Mouse (Mus musculus): ENCODE results near the gene Srgap3. TPM values are rescaled to one million over a fixed set of nuclear protein-coding genes. Genes with fewer than 3 reads are reported as not detected.

Gene Srgap3
- total and polyA plus RNA-seq, 2 experiments from 2014 or later, result 0.33 TPM; not detected in 1

- H3K36me3 ChIP-seq (replicated peaks; ENCODE audit: control insufficient read depth, insufficient read depth, low read length), result no peaks in the 10 kb centered on the region
- TF ChIP-seq CTCF (IDR thresholded peaks at IDR 0.05; ENCODE audit: low read depth), result no peak
- TF ChIP-seq EP300 (IDR thresholded peaks at IDR 0.05; ENCODE audit: low read depth), result no peak
- H3K9ac ChIP-seq (replicated peaks; ENCODE audit: low read depth, low read length), result no peak overlapping the region
- no peak overlapping the region for H3K4me3 ChIP-seq (ENCODE audit: low read depth, low read length)
- no peak for DNase-seq (ENCODE audit: low spot score)
- H3K27me3 ChIP-seq (ENCODE audit: control insufficient read depth, insufficient read depth, low read length), result no peaks in the 10 kb centered on the region
- no peaks in the 10 kb centered on the region for H3K4me1 ChIP-seq (ENCODE audit: control insufficient read depth, insufficient read depth)
- H3K9me3 ChIP-seq (replicated peaks; ENCODE audit: control insufficient read depth, low read length), result no peaks in the 10 kb centered on the region
- no peak for ATAC-seq (ENCODE audit: insufficient read depth, low read depth)
- H3K4me2 ChIP-seq (ENCODE audit: low read depth, low read length), result no peak overlapping the region
- 83% methylated on average over 6 of the region's 6 CpGs for WGBS
- H3K27ac ChIP-seq (ENCODE audit: low read depth), result no peak overlapping the region
Observed at GRCm38 (mm10) chr6:112754994-112755393, 192.1 kb downstream of the Srgap3 start.

GRCm38 (mm10) chr6:112752517-112752916 is 194.5 kb downstream of the Srgap3 start:
- DNase-seq (ENCODE audit: low spot score), result no peak
- Histone ChIP-seq H3K4me2 (ENCODE audit: low read depth, low read length) (no peak overlapping the region), H3K4me3 (ENCODE audit: low read depth, low read length) (no peak overlapping the region), H3K9ac (replicated peaks; ENCODE audit: low read depth, low read length) (no peak overlapping the region), H3K4me1 (ENCODE audit: control insufficient read depth, insufficient read depth) (no peaks in the 10 kb centered on the region), H3K9me3 (replicated peaks; ENCODE audit: control insufficient read depth, low read length) (no peaks in the 10 kb centered on the region), H3K27ac (ENCODE audit: low read depth) (no peak overlapping the region), H3K36me3 (replicated peaks; ENCODE audit: control insufficient read depth, insufficient read depth, low read length) (no peaks in the 10 kb centered on the region), H3K27me3 (ENCODE audit: control insufficient read depth, insufficient read depth, low read length) (no peaks in the 10 kb centered on the region)
- WGBS, result 93% methylated on average over 3 of the region's 3 CpGs
- no peak for TF ChIP-seq EP300 (IDR thresholded peaks at IDR 0.05; ENCODE audit: low read depth)
- TF ChIP-seq CTCF (IDR thresholded peaks at IDR 0.05; ENCODE audit: low read depth), result no peak
- no peak for ATAC-seq (ENCODE audit: insufficient read depth, low read depth)

GRCm38 (mm10) chr6:112752007-112752406 is 195.1 kb downstream of the Srgap3 start:
- H3K4me1 ChIP-seq (ENCODE audit: control insufficient read depth, insufficient read depth), result no peaks in the 10 kb centered on the region
- TF ChIP-seq EP300 (IDR thresholded peaks at IDR 0.05; ENCODE audit: low read depth) (no peak), CTCF (IDR thresholded peaks at IDR 0.05; ENCODE audit: low read depth) (no peak)
- 68% methylated on average over 5 of the region's 5 CpGs for WGBS

GRCm38 (mm10) chr6:112742297-112742696 is 204.8 kb downstream of the Srgap3 start:
- Histone ChIP-seq H3K4me2 (ENCODE audit: low read depth, low read length) (no peak overlapping the region), H3K9me3 (replicated peaks; ENCODE audit: control insufficient read depth, low read length) (no peaks in the 10 kb centered on the region), H3K36me3 (replicated peaks; ENCODE audit: control insufficient read depth, insufficient read depth, low read length) (no peaks in the 10 kb centered on the region), H3K27ac (ENCODE audit: low read depth) (no peak overlapping the region), H3K4me3 (ENCODE audit: low read depth, low read length) (no peak overlapping the region), H3K27me3 (ENCODE audit: control insufficient read depth, insufficient read depth, low read length) (no peaks in the 10 kb centered on the region), H3K9ac (replicated peaks; ENCODE audit: low read depth, low read length) (no peak overlapping the region), H3K4me1 (ENCODE audit: control insufficient read depth, insufficient read depth) (no peaks in the 10 kb centered on the region)
- no peak for DNase-seq (ENCODE audit: low spot score)
- WGBS, result 79% methylated on average over 2 of the region's 2 CpGs
- no peak for ATAC-seq (ENCODE audit: insufficient read depth, low read depth)
- TF ChIP-seq CTCF (IDR thresholded peaks at IDR 0.05; ENCODE audit: low read depth) (peak; percentile 33), EP300 (IDR thresholded peaks at IDR 0.05; ENCODE audit: low read depth) (no peak)

More at GRCm38 (mm10) chr6:112752007-112752406, 195.1 kb downstream of the Srgap3 start:
- Histone ChIP-seq H3K4me2 (ENCODE audit: low read depth, low read length) (no peak overlapping the region), H3K27ac (ENCODE audit: low read depth) (no peak overlapping the region), H3K36me3 (replicated peaks; ENCODE audit: control insufficient read depth, insufficient read depth, low read length) (no peaks in the 10 kb centered on the region), H3K9ac (replicated peaks; ENCODE audit: low read depth, low read length) (no peak overlapping the region), H3K27me3 (ENCODE audit: control insufficient read depth, insufficient read depth, low read length) (no peaks in the 10 kb centered on the region), H3K9me3 (replicated peaks; ENCODE audit: control insufficient read depth, low read length) (no peaks in the 10 kb centered on the region), H3K4me3 (ENCODE audit: low read depth, low read length) (no peak overlapping the region)
- DNase-seq (ENCODE audit: low spot score) (no peak), ATAC-seq (ENCODE audit: insufficient read depth, low read depth) (no peak)

- WGBS, result 59% methylated on average over 5 of the region's 5 CpGs
- Histone ChIP-seq H3K9ac (replicated peaks; ENCODE audit: low read depth, low read length) (no peak overlapping the region), H3K4me1 (ENCODE audit: control insufficient read depth, insufficient read depth) (no peaks in the 10 kb centered on the region), H3K27ac (ENCODE audit: low read depth) (no peak overlapping the region), H3K9me3 (replicated peaks; ENCODE audit: control insufficient read depth, low read length) (no peaks in the 10 kb centered on the region), H3K4me2 (ENCODE audit: low read depth, low read length) (no peak overlapping the region), H3K4me3 (ENCODE audit: low read depth, low read length) (no peak overlapping the region), H3K27me3 (ENCODE audit: control insufficient read depth, insufficient read depth, low read length) (no peaks in the 10 kb centered on the region), H3K36me3 (replicated peaks; ENCODE audit: control insufficient read depth, insufficient read depth, low read length) (no peaks in the 10 kb centered on the region)
- ATAC-seq (ENCODE audit: insufficient read depth, low read depth) (no peak), DNase-seq (ENCODE audit: low spot score) (no peak)
- TF ChIP-seq EP300 (IDR thresholded peaks at IDR 0.05; ENCODE audit: low read depth) (no peak), CTCF (IDR thresholded peaks at IDR 0.05; ENCODE audit: low read depth) (no peak)
Observed at GRCm38 (mm10) chr6:112741766-112742165, 205.3 kb downstream of the Srgap3 start.

- no peaks in the 10 kb centered on the region for H3K9me3 ChIP-seq (replicated peaks; ENCODE audit: control insufficient read depth, low read length)
Observed at GRCm38 (mm10) chr6:112739635-112740034, 207.4 kb downstream of the Srgap3 start.

More at GRCm38 (mm10) chr6:112739635-112740034, 207.4 kb downstream of the Srgap3 start:
- 78% methylated on average over 3 of the region's 3 CpGs for WGBS
- TF ChIP-seq CTCF (IDR thresholded peaks at IDR 0.05; ENCODE audit: low read depth), result no peak
- no peak for TF ChIP-seq EP300 (IDR thresholded peaks at IDR 0.05; ENCODE audit: low read depth)
- no peaks in the 10 kb centered on the region for H3K4me1 ChIP-seq (ENCODE audit: control insufficient read depth, insufficient read depth)
- H3K27ac ChIP-seq (ENCODE audit: low read depth), result no peak overlapping the region
- no peak overlapping the region for H3K4me2 ChIP-seq (ENCODE audit: low read depth, low read length)
- ATAC-seq (ENCODE audit: insufficient read depth, low read depth) (no peak), DNase-seq (ENCODE audit: low spot score) (no peak)
- no peak overlapping the region for H3K9ac ChIP-seq (replicated peaks; ENCODE audit: low read depth, low read length)
- H3K27me3 ChIP-seq (ENCODE audit: control insufficient read depth, insufficient read depth, low read length), result no peaks in the 10 kb centered on the region
- no peaks in the 10 kb centered on the region for H3K36me3 ChIP-seq (replicated peaks; ENCODE audit: control insufficient read depth, insufficient read depth, low read length)
- no peak overlapping the region for H3K4me3 ChIP-seq (ENCODE audit: low read depth, low read length)
